Mouse (Mus musculus) duodenum, adult 2 months (tissue): ENCODE measurements around the gene Actr3b. TPM values are rescaled to one million over a fixed set of nuclear protein-coding genes. Genes with fewer than 3 reads are reported as not detected.

ENCODE experiments used
- polyA plus RNA-seq: library from polyadenylated mRNA; depleted of rRNA; stranded (reverse); fragments of >200 nt; gene quantifications from 2 replicates; pipeline ENCODE4 v1.2.3, GENCODE M21; 2012; ENCODE audit warnings: low replicate concordance; rRNA removed

Gene Actr3b
- polyA plus RNA-seq: 0.06 and 0.07 TPM in 2 replicates

GRCm38 (mm10) chr5:25759460-25760409 lies at the start of gene Actr3b:
Gene Actr3b (plus strand): TSS chr5:25759997.

Other genes starting within 250 kb of the Actr3b start
- not detected in 2 replicates for gene Cct8l1, start 243.9 kb upstream of the Actr3b start, polyA plus RNA-seq
- 0.69 and 1.6 TPM in 2 replicates for gene Xrcc2, start 54.2 kb upstream of the Actr3b start, polyA plus RNA-seq
- not detected in 2 replicates for gene Gm21663, start 182.4 kb downstream of the Actr3b start, polyA plus RNA-seq
- gene Gm21671, start 194.4 kb downstream of the Actr3b start, polyA plus RNA-seq: not detected in 2 replicates
- not detected in 2 replicates for gene Gm21680, start 212.7 kb downstream of the Actr3b start, polyA plus RNA-seq
- not detected in 2 replicates for gene Gm21698, start 228.7 kb downstream of the Actr3b start, polyA plus RNA-seq
- not detected in 2 replicates for gene Gm1979, start 244.8 kb downstream of the Actr3b start, polyA plus RNA-seq